Mouse (Mus musculus) frontal cortex, postnatal 36 days (tissue): ENCODE measurements at regions not wholly inside any gene's neighbourhood (a gene's known extent, or its start where the extent isn't known, plus 50 kb on each side); places are given as distances from the start of the nearest gene placed in this dataset.

Experiments
- DNase-seq, 2 experiments: peaks; one replicate each; pipeline ENCODE4 v3.0.0; 2022; ENCODE audit warnings: low spot score in 2 of 2

- DNase-seq: no peak
These were observed 1054.0 kb downstream of the Synb start for GRCm38 (mm10) chr14:68240146-68240545.

GRCm38 (mm10) chr14:68224152-68224551 is 1069.9 kb downstream of the Synb start:
- peak in 1 of 2 experiments; percentile 4 for DNase-seq

- DNase-seq: no peak
These were observed 1075.0 kb downstream of the Synb start for GRCm38 (mm10) chr14:68219025-68219595.

GRCm38 (mm10) chr14:68218471-68218870 is 1075.6 kb downstream of the Synb start:
- DNase-seq: peak; percentile 17 to 37

- peak in 1 of 2 experiments; percentile 28 for DNase-seq
These were observed 1076.1 kb downstream of the Synb start for GRCm38 (mm10) chr14:68217986-68218385.

GRCm38 (mm10) chr14:68213879-68214278 is 1080.2 kb downstream of the Synb start:
- peak in 1 of 2 experiments; percentile 6 for DNase-seq

GRCm38 (mm10) chr14:68198802-68199201 is 1095.3 kb downstream of the Synb start:
- DNase-seq: peak in 1 of 2 experiments; percentile 4

GRCm38 (mm10) chr14:68197470-68197800 is 1096.7 kb downstream of the Synb start:
- no peak for DNase-seq

GRCm38 (mm10) chr14:68196762-68197469 is 1097.2 kb downstream of the Synb start:
- no peak for DNase-seq

- no peak for DNase-seq
These were observed 1097.9 kb downstream of the Synb start for GRCm38 (mm10) chr14:68196201-68196600.

GRCm38 (mm10) chr14:68189876-68190275 is 1104.2 kb downstream of the Synb start:
- no peak for DNase-seq

- DNase-seq: no peak
These were observed 1105.8 kb downstream of the Synb start for GRCm38 (mm10) chr14:68188325-68188724.

GRCm38 (mm10) chr14:68182606-68183005 is 1111.5 kb downstream of the Synb start:
- no peak for DNase-seq

- no peak for DNase-seq
These were observed 1112.9 kb downstream of the Synb start for GRCm38 (mm10) chr14:68181168-68181567.
